Mouse (Mus musculus): ENCODE results near the gene Usp29. TPM values are rescaled to one million over a fixed set of nuclear protein-coding genes. Genes with fewer than 3 reads are reported as not detected.

The Usp29 gene
- not detected in 2 replicates for polyA plus RNA-seq (2012; ENCODE audit: insufficient read depth, insufficient read length, low replicate concordance, missing spikeins)

DNA sequence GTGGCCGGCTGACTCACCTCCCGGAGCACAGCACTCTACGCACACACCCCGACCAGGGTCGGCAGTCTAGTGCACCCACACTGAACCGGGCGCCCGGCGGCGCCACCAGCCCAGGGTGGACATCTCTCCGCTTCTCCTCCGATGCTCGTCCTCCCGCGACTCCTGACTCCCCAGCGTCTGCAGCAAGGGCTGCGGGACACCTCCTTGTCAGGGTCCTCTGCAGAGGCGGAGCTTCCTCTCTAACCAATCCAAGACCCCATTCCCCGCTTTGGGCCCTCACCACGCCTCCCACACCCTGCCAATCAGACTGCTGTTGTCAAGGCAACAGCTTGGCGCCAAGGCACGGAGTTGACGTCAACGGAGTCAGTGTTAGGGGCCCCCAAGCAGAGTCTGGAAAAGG, at the start of gene Usp29, which contains the start of gene Peg3:
Gene Usp29 (plus strand): TSS at position 338 of the 400 bp plus-strand sequence.
Gene Peg3 (minus strand): TSS at position 191 of the 400 bp plus-strand sequence.
- Histone ChIP-seq H3K4me1 (ENCODE audit: control insufficient read depth, insufficient read depth, low read length) (no peaks in the 10 kb centered on the region), H3K4me3 (ENCODE audit: insufficient read depth, low read depth, low read length) (peak within 1 kb of the TSS; percentile 57), H3K27ac (ENCODE audit: insufficient read depth, low read depth, low read length) (peak within 1 kb of the TSS; percentile 93)
- TF ChIP-seq CTCF (IDR thresholded peaks at IDR 0.05; ENCODE audit: insufficient read depth, low read depth, low read length): no peak
- TF ChIP-seq POLR2A (IDR thresholded peaks at IDR 0.05; ENCODE audit: insufficient read depth, low read depth, low read length): peak; percentile 88
- WGBS: 55% methylated on average over 24 of the region's 24 CpGs

GRCm38 (mm10) chr7:6685511-6685910, 44.9 kb upstream of the Usp29 start:
- TF ChIP-seq POLR2A (IDR thresholded peaks at IDR 0.05; ENCODE audit: insufficient read depth, low read depth, low read length) (no peak), CTCF (IDR thresholded peaks at IDR 0.05; ENCODE audit: insufficient read depth, low read depth, low read length) (no peak)
- Histone ChIP-seq H3K27ac (ENCODE audit: insufficient read depth, low read depth, low read length) (no peak overlapping the region), H3K4me1 (ENCODE audit: control insufficient read depth, insufficient read depth, low read length) (no peaks in the 10 kb centered on the region), H3K4me3 (ENCODE audit: insufficient read depth, low read depth, low read length) (no peak overlapping the region)
- WGBS: 96% methylated on average over 6 of the region's 6 CpGs

- TF ChIP-seq CTCF (IDR thresholded peaks at IDR 0.05; ENCODE audit: insufficient read depth, low read depth, low read length): no peak
- TF ChIP-seq POLR2A (IDR thresholded peaks at IDR 0.05; ENCODE audit: insufficient read depth, low read depth, low read length): no peak
- WGBS: 10% methylated on average over 32 of the region's 32 CpGs
- Histone ChIP-seq H3K27ac (ENCODE audit: insufficient read depth, low read depth, low read length) (no peak within 1 kb of the TSS), H3K4me1 (ENCODE audit: control insufficient read depth, insufficient read depth, low read length) (no peaks in the 10 kb centered on the region), H3K4me3 (ENCODE audit: insufficient read depth, low read depth, low read length) (peak within 1 kb of the TSS; percentile 42)
Observed at GRCm38 (mm10) chr7:6696241-6697045, 33.9 kb upstream of the Usp29 start, which contains the start of gene Zim1. Zim1 (minus strand) TSS chr7:6696450.

GRCm38 (mm10) chr7:6699230-6699629, 31.1 kb upstream of the Usp29 start:
- no peak overlapping the region for H3K4me3 ChIP-seq (ENCODE audit: insufficient read depth, low read depth, low read length)
- H3K27ac ChIP-seq (ENCODE audit: insufficient read depth, low read depth, low read length): no peak overlapping the region
- no peaks in the 10 kb centered on the region for H3K4me1 ChIP-seq (ENCODE audit: control insufficient read depth, insufficient read depth, low read length)
- 59% methylated on average over 3 of the region's 3 CpGs for WGBS
- TF ChIP-seq CTCF (IDR thresholded peaks at IDR 0.05; ENCODE audit: insufficient read depth, low read depth, low read length): no peak
- TF ChIP-seq POLR2A (IDR thresholded peaks at IDR 0.05; ENCODE audit: insufficient read depth, low read depth, low read length): no peak

- no peak overlapping the region for H3K4me3 ChIP-seq (ENCODE audit: insufficient read depth, low read depth, low read length)
- no peak for TF ChIP-seq POLR2A (IDR thresholded peaks at IDR 0.05; ENCODE audit: insufficient read depth, low read depth, low read length)
- TF ChIP-seq CTCF (IDR thresholded peaks at IDR 0.05; ENCODE audit: insufficient read depth, low read depth, low read length): no peak
- WGBS: 93% methylated on average over 23 of the region's 23 CpGs
- H3K4me1 ChIP-seq (ENCODE audit: control insufficient read depth, insufficient read depth, low read length): 0 out of 2 replicates have a peak, but pooled peaks cover 7% of the 10 kb centered on the region
- H3K27ac ChIP-seq (ENCODE audit: insufficient read depth, low read depth, low read length): no peak overlapping the region
Observed at GRCm38 (mm10) chr7:6707416-6708015, 22.9 kb upstream of the Usp29 start.

GRCm38 (mm10) chr7:6708451-6709180, 21.8 kb upstream of the Usp29 start:
- no peak for TF ChIP-seq POLR2A (IDR thresholded peaks at IDR 0.05; ENCODE audit: insufficient read depth, low read depth, low read length)
- no peak for TF ChIP-seq CTCF (IDR thresholded peaks at IDR 0.05; ENCODE audit: insufficient read depth, low read depth, low read length)
- Histone ChIP-seq H3K27ac (ENCODE audit: insufficient read depth, low read depth, low read length) (no peak overlapping the region), H3K4me3 (ENCODE audit: insufficient read depth, low read depth, low read length) (no peak overlapping the region), H3K4me1 (ENCODE audit: control insufficient read depth, insufficient read depth, low read length) (0 out of 2 replicates have a peak, but pooled peaks cover 7% of the 10 kb centered on the region)
- WGBS: 69% methylated on average over 17 of the region's 17 CpGs

- no peak for TF ChIP-seq CTCF (IDR thresholded peaks at IDR 0.05; ENCODE audit: insufficient read depth, low read depth, low read length)
- no peak for TF ChIP-seq POLR2A (IDR thresholded peaks at IDR 0.05; ENCODE audit: insufficient read depth, low read depth, low read length)
- Histone ChIP-seq H3K4me1 (ENCODE audit: control insufficient read depth, insufficient read depth, low read length) (0 out of 2 replicates have a peak, but pooled peaks cover 7% of the 10 kb centered on the region), H3K27ac (ENCODE audit: insufficient read depth, low read depth, low read length) (no peak overlapping the region), H3K4me3 (ENCODE audit: insufficient read depth, low read depth, low read length) (no peak overlapping the region)
- WGBS: 95% methylated on average over 15 of the region's 15 CpGs
Observed at GRCm38 (mm10) chr7:6709396-6709795, 21.0 kb upstream of the Usp29 start.

- WGBS: 42% methylated on average over 19 of the region's 19 CpGs
- TF ChIP-seq POLR2A (IDR thresholded peaks at IDR 0.05; ENCODE audit: insufficient read depth, low read depth, low read length): no peak
- TF ChIP-seq CTCF (IDR thresholded peaks at IDR 0.05; ENCODE audit: insufficient read depth, low read depth, low read length): peak; percentile 67
Observed at GRCm38 (mm10) chr7:6727351-6728121, 2.8 kb upstream of the Usp29 start.

More at GRCm38 (mm10) chr7:6727351-6728121, 2.8 kb upstream of the Usp29 start:
- peak overlapping the region; percentile 94 for H3K27ac ChIP-seq (ENCODE audit: insufficient read depth, low read depth, low read length)
- H3K4me3 ChIP-seq (ENCODE audit: insufficient read depth, low read depth, low read length): peak overlapping the region; percentile 57
- no peaks in the 10 kb centered on the region for H3K4me1 ChIP-seq (ENCODE audit: control insufficient read depth, insufficient read depth, low read length)
